ENCODE assay signal across 29 mouse cellular contexts in genomic region chr10:80909375-80910162, GRCm38 (mm10). TPM values are rescaled to one million over a fixed set of nuclear protein-coding genes. Genes with fewer than 3 reads are reported as not detected.
DNase-seq lines count a peak whose midpoint lies in the region; ATAC-seq lines count a peak whose summit lies in the region.
"Had no signal": no experiment of that assay in that cellular context is flagged by ENCODE, and none has a peak within 500 bp of the region (broad histone marks: within the 10 kb centered on the region; RNA-seq: fewer than 3 reads in every experiment).

No protein-coding gene starts in this region.

- intact Hi-C loops in gastrocnemius, postnatal 14 days (cut with DNase I; ENCODE audit: low total_unique reads) = no loop called here

- no peak for ATAC-seq in embryonic facial prominence, embryonic 13.5 days (ENCODE audit: insufficient number of reproducible peaks, insufficient read depth, low FRiP score, low TSS enrichment, low read depth)
- ATAC-seq: forebrain, embryonic 15.5 days; hindbrain, embryonic 16.5 days; intestine, embryonic 15.5 days; Patski had no signal

- H3K4me1 ChIP-seq in embryonic facial prominence, embryonic 13.5 days = peaks cover 4% of the 10 kb centered on the region
- peaks cover 8% of the 10 kb centered on the region; the same call in 1 of the 2 replicates for H3K4me1 ChIP-seq in embryonic facial prominence, embryonic 10.5 days
- H3K4me1 ChIP-seq: embryonic facial prominence, embryonic 12.5 days; forebrain, embryonic 12.5 days; forebrain, embryonic 15.5 days had no signal

- H3K4me2 ChIP-seq in embryonic facial prominence, embryonic 13.5 days = no peak overlapping the region
- H3K4me2 ChIP-seq: embryonic facial prominence, embryonic 12.5 days; forebrain, embryonic 12.5 days; forebrain, embryonic 15.5 days; heart, embryonic 11.5 days; hindbrain, embryonic 13.5 days; intestine, embryonic 15.5 days had no signal

- DNase-seq in adrenal gland, adult 2 months = peak; percentile 4
- DNase-seq in adrenal gland, adult 18-20 months (ENCODE audit: low spot score in 2 of 2) = no peak
- DNase-seq in embryonic facial prominence, embryonic 10.5 days (ENCODE audit: low spot score) = no peak
- DNase-seq in gastrocnemius, postnatal 14 days = peak; percentile 69
- no peak for DNase-seq in gastrocnemius, adult 8-10 months (ENCODE audit: low spot score in 2 of 2)
- DNase-seq in left cerebral cortex, adult 9 months (ENCODE audit: low spot score in 2 of 2) = no peak
- DNase-seq: adrenal gland, adult 8-10 months; cerebellum, adult 18-20 months; cerebellum, adult 9-10 months; cerebellum, postnatal 14 days; kidney, adult 11 months; kidney, adult 8-10 months had no signal

- no peak overlapping the region for H3K27ac ChIP-seq in embryonic facial prominence, embryonic 13.5 days
- H3K27ac ChIP-seq in embryonic facial prominence, embryonic 10.5 days (replicated peaks) = no peak overlapping the region
- H3K27ac ChIP-seq: embryonic facial prominence, embryonic 12.5 days; forebrain, embryonic 12.5 days; forebrain, embryonic 15.5 days; hindbrain, embryonic 10.5 days; hindbrain, embryonic 13.5 days; intestine, embryonic 15.5 days had no signal

- H3K9me3 ChIP-seq in embryonic facial prominence, embryonic 13.5 days = no peaks in the 10 kb centered on the region
- H3K9me3 ChIP-seq in embryonic facial prominence, embryonic 10.5 days = no peaks in the 10 kb centered on the region
- H3K9me3 ChIP-seq: embryonic facial prominence, embryonic 12.5 days; forebrain, embryonic 12.5 days; forebrain, embryonic 15.5 days; G1E; hindbrain, embryonic 10.5 days; hindbrain, embryonic 13.5 days; intestine, embryonic 15.5 days had no signal

- H3K4me3 ChIP-seq in embryonic facial prominence, embryonic 13.5 days = no peak overlapping the region
- H3K4me3 ChIP-seq in embryonic facial prominence, embryonic 10.5 days = no peak overlapping the region
- H3K4me3 ChIP-seq: embryonic facial prominence, embryonic 12.5 days; erythroblast, embryonic 14.5 days; forebrain, embryonic 12.5 days; forebrain, embryonic 15.5 days; hindbrain, embryonic 10.5 days; hindbrain, embryonic 13.5 days; intestine, embryonic 15.5 days had no signal

- H3K9ac ChIP-seq in embryonic facial prominence, embryonic 13.5 days = 0 out of 2 replicates have a peak overlapping the region, but pooled peaks have one; percentile 27
- H3K9ac ChIP-seq: embryonic facial prominence, embryonic 12.5 days; forebrain, embryonic 12.5 days; forebrain, embryonic 15.5 days; hindbrain, embryonic 13.5 days; intestine, embryonic 15.5 days had no signal

- no peaks in the 10 kb centered on the region for H3K27me3 ChIP-seq in embryonic facial prominence, embryonic 13.5 days
- H3K27me3 ChIP-seq in embryonic facial prominence, embryonic 10.5 days (replicated peaks; ENCODE audit: low read depth, poor library complexity, severe bottlenecking) = no peaks in the 10 kb centered on the region
- H3K27me3 ChIP-seq: embryonic facial prominence, embryonic 12.5 days; forebrain, embryonic 12.5 days; forebrain, embryonic 15.5 days; hindbrain, embryonic 13.5 days; intestine, embryonic 15.5 days; Patski had no signal

- H3K36me3 ChIP-seq in embryonic facial prominence, embryonic 13.5 days = peaks cover 92% of the 10 kb centered on the region
- peaks cover 96% of the 10 kb centered on the region for H3K36me3 ChIP-seq in embryonic facial prominence, embryonic 10.5 days (replicated peaks)
- H3K36me3 ChIP-seq: G1E had no signal

- 91% methylated on average over 22 of the region's 22 CpGs for WGBS in embryonic facial prominence, embryonic 13.5 days
- 94% methylated on average over 22 of the region's 22 CpGs for WGBS in embryonic facial prominence, embryonic 10.5 days

RNA-seq across cellular contexts. Expression of gene Lmnb2, which starts 8.5 kb away (rescaled TPM):
- total RNA-seq in adrenal gland, adult 2 months (2021) = 10 to 100 TPM; 10.8 to 11.4 TPM
- 16.2 and 17.9 TPM in 2 replicates for polyA plus RNA-seq in adrenal gland, adult 2 months (2012; rRNA removed)
- 10 to 100 TPM; 14.1 to 15.2 TPM for total RNA-seq in adrenal gland, adult 18-20 months (2021)
- 51.5 and 63.4 TPM in 2 replicates for polyA plus RNA-seq in embryonic facial prominence, embryonic 13.5 days (2015; fragmentation: Nextera tagmentation; extraction: Ambion mirVana)
- 82.7 and 83.1 TPM in 2 replicates for polyA plus RNA-seq in embryonic facial prominence, embryonic 10.5 days (2016; fragmentation: Nextera tagmentation; extraction: Ambion mirVana)
- total RNA-seq in gastrocnemius, postnatal 14 days (2021) = 10 to 100 TPM in 1 of 2 experiments, 1 to 10 TPM in 1; 9.4 to 14.3 TPM
- 1 to 10 TPM; 2.1 to 4.0 (median 2.3) TPM for total RNA-seq in gastrocnemius, adult 8-10 months (2022)

RNA-seq across cellular contexts. Expression of gene Timm13, which starts 8.8 kb away (rescaled TPM):
- total RNA-seq in adrenal gland, adult 2 months (2021) = 100 to 1,000 TPM; 174 to 231 TPM
- polyA plus RNA-seq in adrenal gland, adult 2 months (2012; rRNA removed) = 236 and 243 TPM in 2 replicates
- 100 to 1,000 TPM; 208 to 219 TPM for total RNA-seq in adrenal gland, adult 18-20 months (2021)
- polyA plus RNA-seq in embryonic facial prominence, embryonic 13.5 days (2015; fragmentation: Nextera tagmentation; extraction: Ambion mirVana) = 317 and 358 TPM in 2 replicates
- polyA plus RNA-seq in embryonic facial prominence, embryonic 10.5 days (2016; fragmentation: Nextera tagmentation; extraction: Ambion mirVana) = 349 and 359 TPM in 2 replicates
- 100 to 1,000 TPM; 114 to 125 TPM for total RNA-seq in gastrocnemius, postnatal 14 days (2021)
- total RNA-seq in gastrocnemius, adult 8-10 months (2022) = 100 to 1,000 TPM; 119 to 143 (median 123) TPM

RNA-seq across cellular contexts. Expression of gene Gadd45b, which starts 20.3 kb away (rescaled TPM):
- total RNA-seq in adrenal gland, adult 2 months (2021) = 10 to 100 TPM; 25.6 to 84.9 TPM
- polyA plus RNA-seq in adrenal gland, adult 2 months (2012; rRNA removed) = 37.6 and 50.8 TPM in 2 replicates
- total RNA-seq in adrenal gland, adult 18-20 months (2021) = 10 to 100 TPM; 34.1 to 75.0 TPM
- polyA plus RNA-seq in embryonic facial prominence, embryonic 13.5 days (2015; fragmentation: Nextera tagmentation; extraction: Ambion mirVana) = 29.0 and 29.9 TPM in 2 replicates
- polyA plus RNA-seq in embryonic facial prominence, embryonic 10.5 days (2016; fragmentation: Nextera tagmentation; extraction: Ambion mirVana) = 6.5 and 6.8 TPM in 2 replicates
- 10 to 100 TPM; 21.5 to 28.7 TPM for total RNA-seq in gastrocnemius, postnatal 14 days (2021)
- 10 to 100 TPM in 3 of 4 experiments, 1 to 10 TPM in 1; 6.8 to 31.8 (median 26.9) TPM for total RNA-seq in gastrocnemius, adult 8-10 months (2022)

RNA-seq across cellular contexts. Expression of gene Tmprss9, which starts 37.9 kb away (rescaled TPM):
- not detected for total RNA-seq in adrenal gland, adult 2 months (2021)
- polyA plus RNA-seq in adrenal gland, adult 2 months (2012; rRNA removed) = 0.18 and 0.21 TPM in 2 replicates
- total RNA-seq in adrenal gland, adult 18-20 months (2021) = under 1 TPM; 0.10 to 0.13 TPM
- polyA plus RNA-seq in embryonic facial prominence, embryonic 13.5 days (2015; fragmentation: Nextera tagmentation; extraction: Ambion mirVana) = not detected in 2 replicates
- polyA plus RNA-seq in embryonic facial prominence, embryonic 10.5 days (2016; fragmentation: Nextera tagmentation; extraction: Ambion mirVana) = 0.06 and 0.10 TPM in 2 replicates
- total RNA-seq in gastrocnemius, postnatal 14 days (2021) = under 1 TPM in 1 of 2 experiments, not detected in 1; 0.06 TPM
- total RNA-seq in gastrocnemius, adult 8-10 months (2022) = under 1 TPM in 1 of 4 experiments, not detected in 3; 0.13 TPM
- total RNA-seq: gastrocnemius, adult 18-20 months; granulocyte monocyte progenitor cell, adult 5-6 weeks; heart, adult 8-10 months; heart, postnatal 25 days had no signal
- polyA plus RNA-seq: heart, embryonic 11.5 days; heart, postnatal 0 days had no signal

RNA-seq across cellular contexts. Expression of gene Sppl2b, which starts 54.5 kb away (rescaled TPM):
- 10 to 100 TPM; 28.5 to 35.2 TPM for total RNA-seq in adrenal gland, adult 2 months (2021)
- polyA plus RNA-seq in adrenal gland, adult 2 months (2012; rRNA removed) = 114 and 116 TPM in 2 replicates
- total RNA-seq in adrenal gland, adult 18-20 months (2021) = 10 to 100 TPM; 24.0 to 28.3 TPM
- polyA plus RNA-seq in embryonic facial prominence, embryonic 13.5 days (2015; fragmentation: Nextera tagmentation; extraction: Ambion mirVana) = 49.3 and 54.5 TPM in 2 replicates
- 45.2 and 45.3 TPM in 2 replicates for polyA plus RNA-seq in embryonic facial prominence, embryonic 10.5 days (2016; fragmentation: Nextera tagmentation; extraction: Ambion mirVana)
- total RNA-seq in gastrocnemius, postnatal 14 days (2021) = 10 to 100 TPM; 24.0 to 28.1 TPM
- 10 to 100 TPM; 11.3 to 12.5 (median 11.7) TPM for total RNA-seq in gastrocnemius, adult 8-10 months (2022)

Comparison
In these comparisons a context has a peak if more than half of its experiments do, and no peak if none do; other contexts are left out.
1. DNase-seq: peak in adrenal gland, adult 2 months (single experiment) and gastrocnemius, postnatal 14 days (single experiment); none in adrenal gland, adult 18-20 months (0 of 2), embryonic facial prominence, embryonic 10.5 days (single experiment), gastrocnemius, adult 8-10 months (0 of 2) and left cerebral cortex, adult 9 months (0 of 2).